Mouse (Mus musculus) NIH3T3 (cell line): Measurements from ENCODE around the gene Vmn1r69.

Experiments used
- DNase-seq: peaks from one replicate; pipeline ENCODE4 v3.0.0-alpha.2; 2012; ENCODE audit warnings: low read depth

Vmn1r69 gene

GRCm38 (mm10) chr7:10613559-10613958 lies at the start of gene Vmn1r69:
Vmn1r69 (minus strand) TSS chr7:10613659.
- no peak for DNase-seq

- DNase-seq: no peak
These were observed 17.8 kb upstream of the Vmn1r69 start, which contains the start of gene Vmn1r70 for GRCm38 (mm10) chr7:10631232-10631631. Vmn1r70 (plus strand) TSS chr7:10631532.

- DNase-seq: no peak
These were observed 55.1 kb downstream of the Vmn1r69 start, which contains the start of gene Vmn1r68 for GRCm38 (mm10) chr7:10558385-10558784. Vmn1r68 (minus strand) TSS chr7:10558485.
